Mouse (Mus musculus): Measurements from ENCODE around the gene Ckap2l.

The Ckap2l gene

DNA sequence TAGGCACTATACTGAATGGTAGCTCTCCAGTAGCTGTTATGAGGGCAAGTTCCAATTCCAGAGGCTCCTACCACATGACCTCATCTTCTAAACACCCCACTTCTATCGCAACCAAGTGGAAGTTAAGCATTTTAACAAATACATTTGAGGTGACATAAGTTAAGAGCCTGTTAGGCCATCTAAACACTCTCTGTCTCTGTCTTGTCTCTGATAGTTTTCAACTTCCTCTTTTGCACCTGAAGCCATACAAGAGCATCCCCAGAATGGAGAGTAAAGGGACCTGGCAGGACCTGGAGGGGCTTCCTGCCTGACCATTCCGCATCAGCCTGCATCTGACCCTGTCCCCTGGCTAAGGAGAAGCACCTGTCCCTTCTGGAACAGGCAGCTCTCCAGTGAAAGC, 62.3 kb downstream of the Ckap2l start:
- no peak for DNase-seq (ENCODE audit: low spot score in 2 of 2)

DNA sequence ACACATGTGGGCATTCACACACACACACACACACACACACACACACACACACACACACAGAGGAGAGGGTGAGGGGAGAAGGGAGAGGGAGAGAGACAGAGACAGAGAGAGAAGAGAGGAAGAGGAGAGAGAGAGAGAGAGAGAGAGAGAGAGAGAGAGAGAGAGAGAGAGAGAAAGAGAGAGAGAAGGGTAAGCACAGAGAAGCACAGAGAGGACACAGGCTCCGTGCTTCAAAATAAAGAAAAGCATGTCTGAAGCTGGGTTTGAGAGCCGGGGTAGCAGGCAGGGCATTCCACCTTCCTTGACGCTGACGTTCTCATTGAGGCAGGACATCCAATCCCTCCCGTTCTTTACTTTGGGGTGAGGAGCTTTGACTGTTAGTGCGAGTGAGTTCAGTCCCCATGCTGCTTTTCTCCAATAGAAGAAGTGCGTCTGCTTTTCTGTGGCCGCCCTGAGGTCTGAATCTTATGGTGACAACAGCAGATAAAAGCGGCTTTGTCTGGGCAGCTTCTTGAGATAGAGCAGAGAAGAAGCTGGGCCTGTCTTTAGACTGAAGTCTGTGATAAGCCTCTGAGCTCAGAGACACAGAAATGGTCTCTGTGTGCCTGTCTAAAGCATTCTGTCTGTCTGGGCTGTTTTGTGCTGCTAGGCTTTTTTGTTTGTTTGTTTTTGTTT, 63.1 kb downstream of the Ckap2l start:
- DNase-seq (ENCODE audit: low spot score in 2 of 2): no peak

DNA sequence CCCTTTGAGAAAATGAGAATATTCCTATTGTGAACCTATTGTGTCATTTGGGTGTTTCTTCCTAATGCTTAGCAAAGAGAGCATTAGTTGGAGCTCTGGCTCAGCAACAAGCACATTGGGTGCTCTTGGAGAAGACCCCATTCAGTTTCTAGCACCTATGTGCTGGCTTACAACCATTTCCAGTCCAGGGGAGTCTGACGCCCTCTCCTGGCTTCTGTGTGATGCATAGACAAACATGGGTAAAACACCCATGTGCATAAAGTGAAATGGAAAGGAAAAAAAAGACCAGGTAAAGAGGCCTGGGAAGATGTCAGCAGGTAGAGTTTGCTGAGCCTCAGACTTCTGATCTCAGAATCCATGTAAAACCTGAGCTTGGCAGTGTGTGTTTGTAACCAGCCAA, 63.8 kb downstream of the Ckap2l start:
- no peak for DNase-seq (ENCODE audit: low spot score in 2 of 2)

DNA sequence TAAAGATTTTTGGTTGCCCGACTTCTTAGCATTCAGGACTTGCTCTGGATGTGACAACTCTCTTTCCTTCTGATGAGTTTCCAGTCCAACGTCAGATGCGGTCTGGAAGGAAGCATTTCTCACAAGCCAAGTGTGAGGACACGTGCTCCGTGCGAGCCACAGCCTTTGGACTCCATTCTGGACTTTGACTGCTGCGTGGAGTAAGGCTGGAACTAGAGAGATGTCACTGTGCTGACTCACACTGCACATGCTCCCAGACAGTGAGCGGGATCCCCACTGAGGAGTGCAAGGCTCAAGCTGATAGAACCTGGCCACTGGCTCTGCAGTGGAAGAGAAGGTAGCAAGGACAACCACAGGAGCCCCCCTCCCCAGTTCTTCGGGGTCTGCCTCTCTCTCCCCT, 64.5 kb downstream of the Ckap2l start:
- DNase-seq (ENCODE audit: low spot score in 2 of 2): no peak

DNA sequence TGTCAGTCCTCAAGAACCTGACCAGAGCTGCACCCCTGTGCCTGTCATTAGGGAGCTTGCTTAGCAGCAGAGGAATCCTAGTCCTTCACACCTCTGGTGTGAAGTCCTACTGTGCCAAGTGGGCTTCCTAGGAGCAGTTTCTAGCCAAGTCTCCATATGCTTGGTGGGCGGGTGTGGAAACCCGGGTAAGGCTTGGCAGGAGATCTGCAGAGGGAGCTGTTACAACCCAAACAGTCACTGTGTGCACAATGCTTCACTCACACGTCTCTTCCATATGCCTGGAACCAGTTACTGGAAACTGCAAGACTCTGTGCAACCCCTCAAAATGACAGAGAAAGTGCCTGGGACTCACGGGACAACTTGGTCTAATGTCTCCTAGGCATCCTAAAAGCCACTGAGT, 65.0 kb downstream of the Ckap2l start:
- no peak for DNase-seq (ENCODE audit: low spot score in 2 of 2)

DNA sequence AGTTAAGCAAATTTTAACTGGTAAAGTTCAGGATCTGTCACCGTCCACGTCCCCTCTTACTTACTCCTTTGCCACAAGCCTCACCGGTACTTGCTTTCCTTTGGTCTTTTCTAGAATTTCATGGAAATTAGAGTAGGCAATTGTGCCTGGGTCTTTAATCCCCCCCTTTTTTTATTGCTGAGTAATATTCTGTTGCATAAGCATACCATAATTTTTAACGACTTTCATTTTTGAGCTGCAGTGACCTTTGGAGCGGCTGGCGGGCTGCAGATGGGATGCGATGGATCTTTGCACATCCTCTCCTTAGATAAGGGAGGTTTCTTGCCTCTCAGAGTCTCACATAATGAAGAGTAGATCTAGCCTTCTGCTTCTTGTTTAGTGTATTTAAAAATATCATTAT, 67.7 kb downstream of the Ckap2l start:
- DNase-seq (ENCODE audit: low spot score in 2 of 2): no peak

DNA sequence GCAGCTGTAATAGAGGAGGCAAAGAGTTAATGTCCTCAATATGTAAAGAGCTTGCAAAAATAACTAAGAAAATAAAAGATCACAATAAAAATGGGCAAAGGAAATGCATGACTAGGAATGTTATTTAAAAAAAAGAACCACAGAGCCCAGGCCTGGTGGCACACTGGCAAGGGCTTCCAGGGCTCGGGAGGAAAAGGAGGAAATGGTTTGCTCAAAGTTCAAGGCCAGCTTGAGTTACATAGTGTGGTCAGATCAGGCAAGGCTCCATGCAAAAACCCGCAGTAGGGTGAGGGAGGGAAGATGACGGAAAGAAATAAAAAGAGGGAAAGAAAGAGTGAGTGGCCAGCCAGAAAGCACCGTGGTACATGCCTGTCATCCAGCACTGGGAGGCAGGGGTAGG, 68.4 kb downstream of the Ckap2l start:
- DNase-seq (ENCODE audit: low spot score in 2 of 2): no peak

DNA sequence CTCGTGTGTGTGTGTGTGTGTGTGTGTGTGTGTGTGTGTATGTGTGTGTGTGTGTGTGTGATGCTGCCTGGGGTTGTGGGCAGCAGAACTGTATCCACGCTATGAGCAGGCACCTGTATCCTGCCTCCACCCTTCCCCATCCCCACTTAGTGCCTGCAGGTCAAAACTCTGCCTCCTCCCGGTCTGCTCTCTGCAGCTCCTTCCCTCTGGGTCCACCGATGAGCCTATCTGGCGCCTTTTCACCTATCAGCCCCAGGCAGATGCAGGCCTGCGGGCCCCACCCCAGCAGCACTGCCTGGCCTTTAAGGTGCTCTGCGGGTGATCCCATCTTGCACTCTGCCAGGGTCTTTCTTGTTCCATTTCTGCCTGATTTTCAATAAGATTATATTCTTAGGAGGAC, 69.3 kb downstream of the Ckap2l start:
- no peak for DNase-seq (ENCODE audit: low spot score in 2 of 2)

DNA sequence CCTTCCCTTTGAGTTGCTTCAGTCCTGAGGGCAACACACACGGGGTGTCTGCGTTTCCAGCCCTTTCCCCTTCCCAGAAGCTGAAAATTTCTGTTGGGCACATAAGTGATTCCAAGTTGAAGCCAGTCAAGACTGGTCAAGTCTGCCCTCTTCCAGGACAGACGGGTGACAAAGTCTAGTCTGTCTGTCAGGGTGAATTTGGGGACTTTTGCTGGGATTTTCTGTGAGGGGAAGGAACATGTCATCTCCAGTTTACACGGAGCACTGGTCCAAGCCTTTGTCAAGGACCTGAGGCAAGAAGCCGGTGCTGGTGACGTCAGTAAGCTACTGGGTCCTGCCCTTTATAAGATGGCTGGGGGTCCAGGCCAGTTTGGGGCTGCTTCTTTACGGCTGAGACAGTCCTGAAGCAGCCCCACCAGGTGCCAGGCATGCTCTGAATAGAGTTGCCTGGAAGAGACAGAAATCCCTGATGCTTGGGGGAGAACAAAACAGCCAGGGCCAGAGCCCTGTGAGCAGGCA, 69.9 kb downstream of the Ckap2l start:
- no peak for DNase-seq (ENCODE audit: low spot score in 2 of 2)

DNA sequence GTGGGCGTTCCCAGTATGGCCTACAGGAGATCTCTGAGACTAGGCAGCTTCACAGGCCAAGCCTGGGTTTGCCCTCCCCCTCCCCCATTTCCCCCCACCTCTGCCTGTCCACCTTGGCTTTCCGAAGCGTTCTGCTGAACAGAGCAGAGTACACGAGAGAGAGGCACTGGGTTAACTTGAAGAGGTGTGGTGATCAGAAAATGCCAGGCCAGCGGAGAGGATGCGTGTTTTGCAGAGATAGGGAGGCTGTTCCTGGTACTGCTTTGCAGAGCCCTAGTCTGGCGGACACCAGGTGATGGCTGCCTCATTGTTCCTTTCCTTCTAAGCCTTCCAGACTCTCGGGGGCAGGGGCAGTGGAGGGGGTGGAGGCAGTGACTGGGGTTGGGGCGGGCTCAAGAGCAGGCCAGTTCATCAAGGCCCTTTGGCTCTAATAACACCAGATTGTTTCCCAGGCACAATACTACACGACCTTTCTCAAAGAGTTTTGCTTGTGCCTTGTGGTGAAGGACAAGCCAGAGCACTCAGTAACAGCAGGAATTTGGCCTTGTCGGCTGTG, 70.6 kb downstream of the Ckap2l start:
- no peak for DNase-seq (ENCODE audit: low spot score in 2 of 2)

DNA sequence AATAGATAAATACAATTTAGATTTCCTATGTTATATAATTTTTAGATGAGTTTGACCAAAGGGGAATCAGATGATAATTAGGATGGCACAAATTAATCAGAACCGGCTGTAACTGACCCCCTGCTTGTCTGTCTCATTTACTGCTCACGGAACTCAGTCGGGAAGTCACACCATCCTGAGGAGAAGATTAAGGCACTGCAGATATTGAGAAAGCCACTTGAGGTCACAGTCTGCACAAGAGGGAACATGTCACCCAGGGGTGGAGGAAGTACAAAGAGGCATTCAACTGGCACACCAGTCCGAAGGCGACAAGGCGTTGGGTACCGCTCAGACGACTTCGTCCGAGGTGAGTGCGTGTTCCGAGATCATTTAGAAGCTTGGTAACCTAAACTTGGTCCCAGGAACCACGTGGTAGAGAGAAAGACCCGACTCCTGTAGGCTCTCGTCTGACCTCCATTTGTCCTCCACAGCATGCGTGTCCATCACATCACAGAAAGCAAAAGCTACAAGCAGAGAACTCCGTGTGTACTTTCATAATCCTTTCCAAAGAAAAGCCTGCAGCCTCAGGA, 71.7 kb downstream of the Ckap2l start:
- no peak for DNase-seq (ENCODE audit: low spot score in 2 of 2)

DNA sequence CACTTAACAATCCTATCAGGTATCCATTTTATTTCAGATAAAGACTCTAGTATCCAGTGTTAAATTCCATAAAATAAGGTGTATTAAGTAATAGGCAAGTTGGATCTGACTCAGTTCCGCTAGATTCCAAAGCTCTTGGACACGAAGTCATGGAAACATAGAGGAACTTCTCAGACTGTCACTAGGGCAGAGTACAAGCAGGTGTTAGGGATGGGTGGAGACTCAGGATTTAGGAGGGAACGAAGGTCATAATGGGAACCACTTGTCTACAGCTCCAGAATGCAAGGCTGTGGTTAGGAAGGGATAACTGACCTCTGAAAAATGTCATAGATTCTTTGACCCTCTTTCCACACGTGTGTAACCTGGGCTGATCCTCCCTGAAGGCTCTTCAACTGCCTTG, 72.8 kb downstream of the Ckap2l start:
- DNase-seq (ENCODE audit: low spot score in 2 of 2): no peak

DNA sequence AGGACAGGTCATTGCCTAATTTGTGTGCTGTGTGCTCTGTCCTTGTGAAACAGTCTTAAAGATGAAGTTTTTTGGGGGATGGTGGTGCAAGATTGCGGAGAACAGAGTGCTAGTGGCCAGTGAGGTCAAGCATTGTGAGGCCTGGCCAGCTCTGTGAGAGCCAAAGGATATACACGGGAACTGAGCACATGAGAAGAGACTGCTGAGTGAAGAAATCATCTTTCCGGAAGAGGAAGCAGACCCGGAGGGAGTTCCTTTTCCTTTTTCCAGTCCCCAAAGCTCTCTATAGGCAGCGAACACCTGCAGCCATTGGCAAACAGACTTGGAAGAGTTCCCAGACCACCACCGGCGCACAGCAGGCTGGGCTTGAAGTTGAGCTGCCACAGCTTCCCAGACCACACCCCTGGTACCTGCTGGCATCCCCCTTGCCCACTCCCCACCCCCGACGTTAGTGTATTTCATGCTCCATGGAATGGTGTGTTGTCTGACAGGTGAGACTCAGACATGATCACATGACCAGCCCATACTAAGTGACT, 75.8 kb downstream of the Ckap2l start:
- DNase-seq (ENCODE audit: low spot score in 2 of 2): no peak

DNA sequence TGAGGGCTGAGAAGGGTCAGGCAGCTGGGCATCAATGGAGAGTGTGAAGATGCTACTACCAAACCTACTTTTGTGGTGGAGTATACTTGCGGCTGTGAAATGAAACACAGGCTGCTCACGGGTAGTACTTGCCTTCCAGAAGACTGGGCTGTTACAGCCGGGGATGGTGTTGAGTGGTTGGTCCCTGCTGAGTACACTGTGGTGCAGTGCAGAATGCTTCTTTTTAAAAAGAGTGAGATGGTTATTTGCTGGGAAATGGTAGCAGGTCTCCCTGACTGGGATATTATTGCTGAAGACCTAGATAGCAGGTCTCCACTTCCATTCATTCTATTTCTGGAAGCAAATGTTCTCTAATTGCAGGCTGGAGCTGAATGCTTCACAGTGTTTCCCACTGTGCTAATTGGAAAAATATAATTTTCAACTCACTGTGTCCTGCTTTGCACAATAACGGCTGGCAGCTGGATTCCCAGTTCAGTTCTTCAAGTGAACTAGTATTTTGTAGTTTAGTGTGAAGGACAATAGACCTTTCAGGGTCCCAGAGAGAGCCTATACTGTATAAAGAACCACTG, 78.4 kb downstream of the Ckap2l start:
- DNase-seq (ENCODE audit: low spot score in 2 of 2): no peak

Measured in cerebellum, postnatal 4 days (tissue).